Mouse (Mus musculus): Measurements from ENCODE around the gene Rrm2. TPM values are rescaled to one million over a fixed set of nuclear protein-coding genes. Genes with fewer than 3 reads are reported as not detected.

The Rrm2 gene
- polyA plus RNA-seq, 1 experiment from 2014 or later: 147 TPM

DNA sequence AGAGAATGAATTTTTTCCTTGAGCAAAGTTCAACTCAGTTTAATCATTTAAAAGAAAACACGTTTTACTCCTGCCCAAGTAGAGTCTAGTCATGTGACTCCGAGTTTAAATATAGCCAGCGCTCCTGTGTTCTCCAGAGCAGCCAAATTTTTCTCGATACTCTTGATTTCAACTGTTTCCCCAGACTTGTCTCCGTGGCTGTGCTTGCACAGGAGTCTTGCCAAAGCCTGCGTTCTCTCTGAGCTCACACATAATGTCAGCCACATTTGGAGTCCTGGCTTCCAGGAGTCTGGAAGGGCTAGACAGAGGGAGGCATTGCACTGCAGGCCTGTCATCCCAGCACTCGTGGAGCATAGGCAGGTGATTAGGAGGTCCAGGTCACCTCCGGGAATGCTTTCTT lies 25.5 kb upstream of the Rrm2 start:
- Histone ChIP-seq H3K27ac (ENCODE audit: low read length) (peak overlapping the region; percentile 81), H3K4me1 (ENCODE audit: control insufficient read depth, insufficient read depth, low read length) (peaks cover 26% of the 10 kb centered on the region), H3K9ac (ENCODE audit: low read depth, low read length) (peak overlapping the region; percentile 48; the same call in 1 of the 2 replicates), H3K36me3 (ENCODE audit: control insufficient read depth, insufficient read depth, low read length) (no peaks in the 10 kb centered on the region), H3K27me3 (replicated peaks; ENCODE audit: control insufficient read depth, insufficient read depth, low read length) (peaks cover 2% of the 10 kb centered on the region; the same call in 1 of the 2 replicates), H3K9me3 (ENCODE audit: control insufficient read depth, low read length) (no peaks in the 10 kb centered on the region), H3K4me2 (ENCODE audit: low read depth, low read length) (peak overlapping the region; percentile 93), H3K4me3 (ENCODE audit: low read length) (no peak overlapping the region)
- ATAC-seq: peak; percentile 19; the same call in 1 of the 2 replicates
- 31% methylated on average over 8 of the region's 8 CpGs for WGBS

DNA sequence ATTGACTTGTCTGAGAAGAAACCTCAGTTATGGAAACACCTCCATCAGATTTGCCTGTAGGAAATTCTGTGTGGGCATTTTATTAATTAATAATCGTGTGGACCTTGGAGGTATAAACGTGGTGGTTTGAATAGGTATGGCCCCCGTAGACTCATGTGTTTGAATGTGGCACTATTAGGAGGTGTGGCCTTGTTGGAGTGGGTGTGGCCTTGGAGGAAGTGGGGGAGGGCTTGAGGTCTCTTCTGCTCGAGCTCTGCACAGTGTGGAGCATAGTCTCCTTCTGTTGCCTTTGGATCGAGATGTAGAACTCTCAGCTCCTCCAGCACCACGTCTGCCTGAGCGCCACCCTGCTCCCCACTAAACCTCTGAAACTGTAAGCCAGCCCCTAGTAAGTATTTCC lies 24.6 kb upstream of the Rrm2 start:
- H3K4me1 ChIP-seq (ENCODE audit: control insufficient read depth, insufficient read depth, low read length): peaks cover 26% of the 10 kb centered on the region
- 68% methylated on average over 7 of the region's 7 CpGs for WGBS
- no peaks in the 10 kb centered on the region for H3K9me3 ChIP-seq (ENCODE audit: control insufficient read depth, low read length)
- H3K4me2 ChIP-seq (ENCODE audit: low read depth, low read length): no peak overlapping the region
- ATAC-seq: no peak
- no peak overlapping the region for H3K27ac ChIP-seq (ENCODE audit: low read length)
- H3K9ac ChIP-seq (ENCODE audit: low read depth, low read length): no peak overlapping the region
- peaks cover 2% of the 10 kb centered on the region; the same call in 1 of the 2 replicates for H3K27me3 ChIP-seq (replicated peaks; ENCODE audit: control insufficient read depth, insufficient read depth, low read length)
- H3K4me3 ChIP-seq (ENCODE audit: low read length): no peak overlapping the region
- H3K36me3 ChIP-seq (ENCODE audit: control insufficient read depth, insufficient read depth, low read length): no peaks in the 10 kb centered on the region

DNA sequence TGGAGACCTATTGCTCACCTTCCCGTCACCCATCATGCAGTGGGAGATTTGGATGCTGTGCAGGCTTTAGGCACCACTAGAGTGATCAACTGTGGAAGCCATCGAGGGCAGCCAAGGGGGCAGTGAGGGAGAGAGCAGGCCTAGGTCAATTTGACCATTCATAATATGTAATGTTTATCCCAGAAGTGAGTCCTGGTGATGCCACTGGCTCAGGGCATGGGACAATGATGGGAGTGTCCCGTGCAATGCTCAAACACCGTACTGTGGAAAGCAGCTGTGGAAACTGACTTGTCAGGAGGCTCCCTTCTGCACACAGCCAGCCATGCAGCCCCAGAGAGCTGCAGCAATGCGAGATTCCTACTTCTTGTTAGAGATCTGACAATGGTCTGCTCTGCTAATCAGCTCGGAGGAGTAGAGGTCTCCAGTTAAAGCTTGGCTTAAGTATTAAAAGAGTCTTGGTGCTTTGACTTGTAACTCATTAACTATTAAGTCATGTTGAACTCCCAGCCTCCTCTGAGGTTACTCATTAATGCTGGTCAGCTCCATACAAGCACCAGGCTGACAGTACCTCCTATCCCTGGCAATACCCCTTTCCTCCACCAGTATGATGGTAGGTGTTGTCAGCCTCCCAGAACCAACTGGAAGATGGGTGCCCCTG lies 21.9 kb upstream of the Rrm2 start:
- 47% methylated on average over 6 of the region's 6 CpGs for WGBS
- Histone ChIP-seq H3K9me3 (ENCODE audit: control insufficient read depth, low read length) (no peaks in the 10 kb centered on the region), H3K4me1 (ENCODE audit: control insufficient read depth, insufficient read depth, low read length) (peaks cover 21% of the 10 kb centered on the region), H3K4me2 (ENCODE audit: low read depth, low read length) (peak overlapping the region; percentile 41), H3K4me3 (ENCODE audit: low read length) (peak overlapping the region; percentile 10; the same call in 1 of the 2 replicates), H3K36me3 (ENCODE audit: control insufficient read depth, insufficient read depth, low read length) (no peaks in the 10 kb centered on the region), H3K9ac (ENCODE audit: low read depth, low read length) (0 out of 2 replicates have a peak overlapping the region, but pooled peaks have one; percentile 14), H3K27ac (ENCODE audit: low read length) (peak overlapping the region; percentile 85), H3K27me3 (replicated peaks; ENCODE audit: control insufficient read depth, insufficient read depth, low read length) (peaks cover 2% of the 10 kb centered on the region; the same call in 1 of the 2 replicates)
- ATAC-seq: peak; percentile 89

DNA sequence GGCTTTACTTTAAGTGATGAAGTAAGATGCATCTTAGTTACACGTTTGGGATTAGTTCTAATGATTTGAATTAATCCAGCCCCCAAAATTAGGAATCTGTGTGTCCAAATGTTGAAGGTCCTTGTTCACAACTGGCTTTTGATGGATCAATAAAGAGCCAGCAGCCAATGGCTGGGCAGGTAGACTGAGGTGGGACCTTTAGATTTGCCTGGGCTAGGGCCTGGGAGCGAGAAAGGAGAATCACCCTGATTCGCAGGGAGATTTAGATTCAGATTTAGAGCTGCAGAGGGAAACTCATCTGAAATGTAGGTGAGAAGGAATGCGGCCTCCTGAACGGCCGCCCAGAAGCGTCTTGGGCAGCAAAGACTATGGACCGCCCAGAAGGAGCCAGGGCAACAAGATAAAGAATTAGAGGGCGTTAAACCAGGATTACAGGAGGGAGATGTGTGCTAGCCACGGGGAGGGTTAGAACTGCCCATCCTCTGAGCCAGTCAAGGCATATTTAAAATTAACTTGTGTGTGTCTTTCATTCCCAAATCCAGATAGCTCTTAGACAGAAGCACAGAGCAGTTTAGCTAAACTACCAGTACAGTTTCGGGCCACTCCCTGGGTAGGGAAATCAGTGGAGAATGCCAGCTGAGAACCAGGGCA lies 21.2 kb upstream of the Rrm2 start:
- Histone ChIP-seq H3K4me1 (ENCODE audit: control insufficient read depth, insufficient read depth, low read length) (peaks cover 16% of the 10 kb centered on the region), H3K27ac (ENCODE audit: low read length) (peak overlapping the region; percentile 20; the same call in 1 of the 2 replicates), H3K9ac (ENCODE audit: low read depth, low read length) (no peak overlapping the region), H3K36me3 (ENCODE audit: control insufficient read depth, insufficient read depth, low read length) (no peaks in the 10 kb centered on the region), H3K27me3 (replicated peaks; ENCODE audit: control insufficient read depth, insufficient read depth, low read length) (0 out of 2 replicates have a peak, but pooled peaks cover 2% of the 10 kb centered on the region), H3K9me3 (ENCODE audit: control insufficient read depth, low read length) (no peaks in the 10 kb centered on the region), H3K4me2 (ENCODE audit: low read depth, low read length) (0 out of 2 replicates have a peak overlapping the region, but pooled peaks have one; percentile 2), H3K4me3 (ENCODE audit: low read length) (no peak overlapping the region)
- 47% methylated on average over 11 of the region's 11 CpGs for WGBS
- ATAC-seq: peak; percentile 24

DNA sequence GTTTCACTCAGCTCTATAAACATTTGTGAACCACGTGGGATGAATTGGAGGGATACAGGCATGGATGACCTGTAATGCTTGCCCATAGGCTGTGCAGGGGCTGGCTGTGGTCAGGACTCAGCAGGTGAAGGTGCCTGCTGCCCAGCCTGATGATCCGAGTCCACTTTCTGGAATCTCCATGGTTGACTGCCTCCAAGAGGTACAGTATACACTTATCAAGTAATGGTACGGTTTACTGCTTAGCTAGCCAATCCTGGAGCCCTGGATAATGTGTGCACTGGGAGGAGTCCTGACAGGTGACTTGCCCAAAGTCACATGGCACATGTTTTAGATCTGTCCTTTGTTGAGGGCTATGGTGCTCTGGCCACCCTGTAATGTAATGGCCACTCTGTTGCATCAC lies 17.7 kb upstream of the Rrm2 start:
- no peak overlapping the region for H3K9ac ChIP-seq (ENCODE audit: low read depth, low read length)
- ATAC-seq: no peak

DNA sequence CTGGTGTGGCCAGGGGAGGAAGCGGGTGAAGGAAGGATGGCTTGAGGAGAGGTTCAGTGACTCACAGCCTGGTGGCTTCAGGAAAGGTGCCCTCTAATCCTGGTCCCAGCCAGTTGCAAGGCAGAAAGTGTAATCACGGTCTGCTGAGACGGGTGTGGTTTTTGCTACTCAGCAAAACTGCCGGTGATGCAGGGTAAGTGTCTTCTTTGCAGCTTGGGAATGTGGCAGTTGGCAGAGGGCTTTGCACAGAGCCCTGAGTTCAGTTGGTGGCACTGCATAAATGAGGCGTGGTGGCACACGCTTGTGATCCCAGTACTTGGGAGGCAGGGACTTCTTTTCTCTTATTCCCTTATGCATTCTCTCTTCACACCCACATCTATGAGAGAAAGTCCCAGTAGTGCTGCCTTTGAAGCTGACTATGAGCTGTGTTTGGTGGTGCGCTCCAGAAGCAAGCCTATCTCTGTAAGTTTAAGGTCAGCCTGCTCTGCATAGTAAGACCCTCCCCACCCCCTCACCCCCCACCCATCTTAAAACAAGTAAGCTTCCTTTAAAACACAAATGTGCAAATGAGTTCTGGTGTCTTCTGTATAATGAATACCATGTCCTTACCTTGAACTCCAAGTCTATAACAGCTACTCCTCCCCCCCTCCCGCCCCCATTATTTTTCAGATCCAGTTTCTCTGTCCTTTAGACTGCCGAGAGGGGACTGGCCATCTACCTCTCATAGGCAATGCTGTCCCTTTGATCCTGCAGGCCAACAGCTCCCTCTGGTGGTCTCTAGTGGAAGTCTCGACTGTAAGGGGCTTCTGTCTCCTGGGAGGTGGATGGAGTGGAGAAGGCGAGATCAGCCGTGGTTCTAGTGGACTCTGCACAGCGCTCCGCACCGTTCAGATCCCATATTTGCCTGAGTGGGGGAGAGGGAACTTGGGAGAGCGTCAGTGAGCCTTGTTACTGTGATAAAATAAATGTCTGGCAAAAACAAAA lies 11.2 kb upstream of the Rrm2 start:
- H3K9me3 ChIP-seq (ENCODE audit: control insufficient read depth, low read length): no peaks in the 10 kb centered on the region
- WGBS: 34% methylated on average over 16 of the region's 16 CpGs
- H3K4me1 ChIP-seq (ENCODE audit: control insufficient read depth, insufficient read depth, low read length): no peaks in the 10 kb centered on the region
- H3K4me3 ChIP-seq (ENCODE audit: low read length): no peak overlapping the region
- H3K27me3 ChIP-seq (replicated peaks; ENCODE audit: control insufficient read depth, insufficient read depth, low read length): no peaks in the 10 kb centered on the region; the same call in 1 of the 2 replicates
- H3K9ac ChIP-seq (ENCODE audit: low read depth, low read length): no peak overlapping the region
- H3K27ac ChIP-seq (ENCODE audit: low read length): no peak overlapping the region
- H3K4me2 ChIP-seq (ENCODE audit: low read depth, low read length): no peak overlapping the region
- no peaks in the 10 kb centered on the region for H3K36me3 ChIP-seq (ENCODE audit: control insufficient read depth, insufficient read depth, low read length)
- ATAC-seq: peak; percentile 84

More for the DNA sequence above, 17.7 kb upstream of the Rrm2 start:
- Histone ChIP-seq H3K4me1 (ENCODE audit: control insufficient read depth, insufficient read depth, low read length) (peaks cover 9% of the 10 kb centered on the region; the same call in 1 of the 2 replicates), H3K4me3 (ENCODE audit: low read length) (no peak overlapping the region), H3K4me2 (ENCODE audit: low read depth, low read length) (no peak overlapping the region), H3K36me3 (ENCODE audit: control insufficient read depth, insufficient read depth, low read length) (no peaks in the 10 kb centered on the region), H3K27ac (ENCODE audit: low read length) (no peak overlapping the region), H3K9me3 (ENCODE audit: control insufficient read depth, low read length) (no peaks in the 10 kb centered on the region), H3K27me3 (replicated peaks; ENCODE audit: control insufficient read depth, insufficient read depth, low read length) (no peaks in the 10 kb centered on the region)
- 75% methylated on average over 3 of the region's 3 CpGs for WGBS

DNA sequence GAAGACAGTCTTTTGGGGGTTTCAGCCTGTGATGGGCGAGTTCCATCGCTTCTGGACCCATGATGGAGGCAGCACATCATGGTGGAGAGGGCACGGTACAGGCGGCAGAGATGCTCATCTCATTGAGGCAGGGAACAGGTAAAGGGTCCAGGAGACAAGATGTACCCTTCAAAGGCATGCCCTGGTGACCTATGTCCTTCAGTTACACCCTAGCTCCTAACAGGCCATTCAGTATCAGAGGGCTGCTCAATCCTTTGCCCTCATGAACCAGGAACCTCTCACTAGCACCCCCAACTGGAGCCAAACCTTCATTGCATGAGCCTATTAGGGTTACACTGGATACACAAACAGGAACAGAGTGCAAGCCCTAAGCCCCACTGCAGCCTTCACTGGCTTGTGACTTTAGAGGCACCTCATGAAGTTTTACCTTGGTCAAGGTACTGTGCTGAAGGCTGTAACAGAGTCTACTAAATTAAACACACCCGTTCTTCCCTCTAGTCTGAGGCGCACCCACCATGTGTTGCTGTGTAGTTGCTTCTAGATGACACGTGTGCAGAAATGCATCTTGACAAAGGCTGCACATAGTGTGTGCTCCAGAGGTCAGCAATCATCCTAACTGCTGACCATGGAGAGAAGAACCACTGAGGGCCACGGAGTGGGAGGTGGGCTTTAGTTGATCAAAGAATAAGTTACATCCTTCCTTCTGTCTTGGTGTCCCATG lies 10.4 kb upstream of the Rrm2 start:
- H3K36me3 ChIP-seq (ENCODE audit: control insufficient read depth, insufficient read depth, low read length): no peaks in the 10 kb centered on the region
- H3K27ac ChIP-seq (ENCODE audit: low read length): no peak overlapping the region
- no peak overlapping the region for H3K4me2 ChIP-seq (ENCODE audit: low read depth, low read length)
- WGBS: 66% methylated on average over 8 of the region's 8 CpGs
- no peak overlapping the region for H3K9ac ChIP-seq (ENCODE audit: low read depth, low read length)
- H3K9me3 ChIP-seq (ENCODE audit: control insufficient read depth, low read length): no peaks in the 10 kb centered on the region
- H3K4me1 ChIP-seq (ENCODE audit: control insufficient read depth, insufficient read depth, low read length): no peaks in the 10 kb centered on the region
- H3K27me3 ChIP-seq (replicated peaks; ENCODE audit: control insufficient read depth, insufficient read depth, low read length): no peaks in the 10 kb centered on the region; the same call in 1 of the 2 replicates
- no peak overlapping the region for H3K4me3 ChIP-seq (ENCODE audit: low read length)
- peak; percentile 31; the same call in 1 of the 2 replicates for ATAC-seq

DNA sequence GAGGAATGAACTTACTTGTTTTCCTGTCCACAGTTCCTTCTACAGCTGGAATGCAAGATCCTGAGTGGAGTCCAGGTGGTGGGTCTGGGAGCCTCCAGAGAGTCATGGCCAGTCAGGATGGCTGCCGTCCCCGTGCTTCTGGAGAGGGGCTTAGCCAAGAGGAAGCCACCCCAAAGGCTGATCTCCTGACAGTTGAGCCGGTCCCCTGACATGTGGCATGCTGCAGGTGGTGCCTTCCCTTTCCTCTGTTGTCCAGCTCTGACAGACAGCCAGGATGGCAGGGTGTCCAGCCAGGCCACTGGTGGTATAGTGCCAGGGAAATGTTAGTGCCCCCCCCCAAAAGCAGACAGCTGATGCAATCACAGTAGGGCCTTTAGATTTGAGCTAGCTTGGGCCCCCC lies 9.5 kb upstream of the Rrm2 start:
- H3K27me3 ChIP-seq (replicated peaks; ENCODE audit: control insufficient read depth, insufficient read depth, low read length): no peaks in the 10 kb centered on the region; the same call in 1 of the 2 replicates
- H3K4me3 ChIP-seq (ENCODE audit: low read length): no peak overlapping the region
- no peaks in the 10 kb centered on the region for H3K9me3 ChIP-seq (ENCODE audit: control insufficient read depth, low read length)
- no peak for ATAC-seq
- H3K27ac ChIP-seq (ENCODE audit: low read length): no peak overlapping the region
- H3K4me2 ChIP-seq (ENCODE audit: low read depth, low read length): no peak overlapping the region
- H3K9ac ChIP-seq (ENCODE audit: low read depth, low read length): no peak overlapping the region
- no peaks in the 10 kb centered on the region for H3K4me1 ChIP-seq (ENCODE audit: control insufficient read depth, insufficient read depth, low read length)
- H3K36me3 ChIP-seq (ENCODE audit: control insufficient read depth, insufficient read depth, low read length): no peaks in the 10 kb centered on the region
- 84% methylated on average over 3 of the region's 3 CpGs for WGBS

All from intestine, embryonic 16.5 days (tissue).